Comparison of ENCODE assay signal across 8 mouse cellular contexts in genomic region chr19:45063565-45064292, GRCm38 (mm10). TPM values are rescaled to one million over a fixed set of nuclear protein-coding genes. Genes with fewer than 3 reads are reported as not detected.
DNase-seq lines count a peak whose midpoint lies in the region; ATAC-seq and TF ChIP-seq lines count a peak whose summit lies in the region.

No protein-coding gene starts in this region.

- no peak overlapping the region for H3K27ac ChIP-seq in testis, adult 2 months (ENCODE audit: control insufficient read depth, insufficient read depth, low read depth, low read length)
- H3K27ac ChIP-seq in bone marrow, adult 2 months (ENCODE audit: control insufficient read depth, insufficient read depth, low read depth, low read length, poor library complexity) = no peak overlapping the region
- H3K27ac ChIP-seq in forebrain, embryonic 12.5 days = no peak overlapping the region
- H3K27ac ChIP-seq in kidney, postnatal 0 days = no peak overlapping the region
- no peak overlapping the region for H3K27ac ChIP-seq in stomach, embryonic 14.5 days (ENCODE audit: low read length)
- no peak overlapping the region for H3K27ac ChIP-seq in heart, embryonic 11.5 days (ENCODE audit: low read depth, low read length)

- H3K9me3 ChIP-seq in forebrain, embryonic 12.5 days = no peaks in the 10 kb centered on the region
- no peaks in the 10 kb centered on the region for H3K9me3 ChIP-seq in kidney, postnatal 0 days (replicated peaks; ENCODE audit: low read length)
- H3K9me3 ChIP-seq in stomach, embryonic 14.5 days (ENCODE audit: control insufficient read depth, low read depth, low read length) = no peaks in the 10 kb centered on the region
- no peaks in the 10 kb centered on the region for H3K9me3 ChIP-seq in heart, embryonic 11.5 days (replicated peaks; ENCODE audit: control insufficient read depth, low read length)

- 47% methylated on average over 20 of the region's 20 CpGs for WGBS in bone marrow, adult 2 months
- WGBS in forebrain, embryonic 12.5 days = 40% methylated on average over 19 of the region's 20 CpGs
- WGBS in kidney, postnatal 0 days = 46% methylated on average over 20 of the region's 20 CpGs
- WGBS in stomach, embryonic 14.5 days = 46% methylated on average over 20 of the region's 20 CpGs
- 43% methylated on average over 20 of the region's 20 CpGs for WGBS in heart, embryonic 11.5 days (ENCODE audit: insufficient replicate concordance)

- peak overlapping the region; percentile 36; the same call in 1 of the 2 replicates for H3K9ac ChIP-seq in forebrain, embryonic 12.5 days
- no peak overlapping the region for H3K9ac ChIP-seq in kidney, postnatal 0 days (ENCODE audit: low read depth, low read length)
- H3K9ac ChIP-seq in stomach, embryonic 14.5 days (replicated peaks; ENCODE audit: low read depth, low read length) = no peak overlapping the region
- no peak overlapping the region for H3K9ac ChIP-seq in heart, embryonic 11.5 days (ENCODE audit: low read depth, low read length)

- DNase-seq in testis, postnatal 14 days (ENCODE audit: low spot score) = no peak
- peak; percentile 54 for DNase-seq in kidney, postnatal 0 days (ENCODE audit: low spot score)

- peak overlapping the region; percentile 50 for H3K4me3 ChIP-seq in testis, adult 2 months (ENCODE audit: control insufficient read depth, low read depth, low read length)
- no peak overlapping the region for H3K4me3 ChIP-seq in bone marrow, adult 2 months (replicated peaks; ENCODE audit: control insufficient read depth, low read depth, low read length)
- no peak overlapping the region for H3K4me3 ChIP-seq in forebrain, embryonic 12.5 days (replicated peaks)
- no peak overlapping the region for H3K4me3 ChIP-seq in kidney, postnatal 0 days (replicated peaks; ENCODE audit: low read depth, low read length)
- H3K4me3 ChIP-seq in stomach, embryonic 14.5 days (ENCODE audit: low read depth, low read length) = no peak overlapping the region
- H3K4me3 ChIP-seq in heart, embryonic 11.5 days (ENCODE audit: low read depth, low read length) = no peak overlapping the region

- peaks cover 18% of the 10 kb centered on the region for H3K4me1 ChIP-seq in testis, adult 2 months (ENCODE audit: control insufficient read depth, insufficient read depth, low read length)
- H3K4me1 ChIP-seq in bone marrow, adult 2 months (ENCODE audit: control insufficient read depth, insufficient read depth, low read length) = no peaks in the 10 kb centered on the region
- H3K4me1 ChIP-seq in forebrain, embryonic 12.5 days = peaks cover 15% of the 10 kb centered on the region
- no peaks in the 10 kb centered on the region; the same call in 1 of the 2 replicates for H3K4me1 ChIP-seq in kidney, postnatal 0 days (replicated peaks; ENCODE audit: insufficient read depth, low read length)
- peaks cover 7% of the 10 kb centered on the region; the same call in 1 of the 2 replicates for H3K4me1 ChIP-seq in stomach, embryonic 14.5 days (ENCODE audit: control insufficient read depth, insufficient read depth, low read length)
- H3K4me1 ChIP-seq in heart, embryonic 11.5 days (ENCODE audit: control insufficient read depth, insufficient read depth, low read length) = peaks cover 5% of the 10 kb centered on the region; the same call in 1 of the 2 replicates

- no peaks in the 10 kb centered on the region for H3K36me3 ChIP-seq in testis, adult 2 months (ENCODE audit: control insufficient read depth, insufficient read depth, low read length)
- H3K36me3 ChIP-seq in forebrain, embryonic 12.5 days (replicated peaks) = no peaks in the 10 kb centered on the region
- H3K36me3 ChIP-seq in kidney, postnatal 0 days (ENCODE audit: insufficient read depth, low read length) = no peaks in the 10 kb centered on the region
- no peaks in the 10 kb centered on the region for H3K36me3 ChIP-seq in stomach, embryonic 14.5 days (ENCODE audit: control insufficient read depth, insufficient read depth, low read length)
- no peaks in the 10 kb centered on the region for H3K36me3 ChIP-seq in heart, embryonic 11.5 days (ENCODE audit: control insufficient read depth, insufficient read depth, low read length)

- peak overlapping the region; percentile 30 for H3K4me2 ChIP-seq in forebrain, embryonic 12.5 days
- H3K4me2 ChIP-seq in kidney, postnatal 0 days (ENCODE audit: low read length) = no peak overlapping the region
- no peak overlapping the region for H3K4me2 ChIP-seq in stomach, embryonic 14.5 days (replicated peaks; ENCODE audit: low read depth, low read length)
- H3K4me2 ChIP-seq in heart, embryonic 11.5 days = no peak overlapping the region

- peak; percentile 20; the same call in 1 of the 2 replicates for ATAC-seq in forebrain, embryonic 12.5 days (ENCODE audit: low FRiP score)
- ATAC-seq in kidney, postnatal 0 days (replicated peaks; ENCODE audit: low FRiP score, low read depth) = no peak
- ATAC-seq in megakaryocyte, adult 5-6 weeks (ENCODE audit: poor library complexity, severe bottlenecking) = peak; percentile 90
- ATAC-seq in stomach, embryonic 14.5 days (ENCODE audit: insufficient number of reproducible peaks, insufficient read depth, low FRiP score, low read depth) = peak; percentile 49; the same call in 1 of the 2 replicates
- ATAC-seq in heart, embryonic 11.5 days (replicated peaks; ENCODE audit: insufficient number of reproducible peaks, low FRiP score, low TSS enrichment) = no peak

- no peaks in the 10 kb centered on the region for H3K27me3 ChIP-seq in testis, adult 2 months (ENCODE audit: control insufficient read depth, insufficient read depth, low read length)
- peaks cover 52% of the 10 kb centered on the region for H3K27me3 ChIP-seq in forebrain, embryonic 12.5 days
- H3K27me3 ChIP-seq in kidney, postnatal 0 days (ENCODE audit: insufficient read depth, low read length) = peaks cover 39% of the 10 kb centered on the region
- H3K27me3 ChIP-seq in stomach, embryonic 14.5 days (ENCODE audit: control insufficient read depth, insufficient read depth, low read length) = peaks cover 31% of the 10 kb centered on the region
- peaks cover 50% of the 10 kb centered on the region for H3K27me3 ChIP-seq in heart, embryonic 11.5 days (ENCODE audit: control insufficient read depth, insufficient read depth, low read length)

- TF ChIP-seq POLR2A in testis, adult 2 months (IDR thresholded peaks at IDR 0.05; ENCODE audit: control insufficient read depth, low read depth, low read length) = no peak
- no peak for TF ChIP-seq POLR2A in bone marrow, adult 2 months (IDR thresholded peaks at IDR 0.05; ENCODE audit: borderline replicate concordance, control insufficient read depth, low read depth, low read length)

- peak; percentile 28; the same call in 1 of the 2 replicates for TF ChIP-seq CTCF in testis, adult 2 months (IDR thresholded peaks at IDR 0.05; ENCODE audit: control insufficient read depth, insufficient read depth, insufficient replicate concordance, low read depth, low read length)
- TF ChIP-seq CTCF in bone marrow, adult 2 months (IDR thresholded peaks at IDR 0.05; ENCODE audit: control insufficient read depth, insufficient read depth, low read length) = peak; percentile 72
- TF ChIP-seq CTCF in kidney, postnatal 0 days (IDR thresholded peaks at IDR 0.05; ENCODE audit: low read depth) = peak; percentile 70

RNA-seq across cellular contexts. Expression of gene Kazald1, which starts 11.3 kb away (rescaled TPM):
- 5.3 and 6.1 TPM in 2 replicates for polyA plus RNA-seq in testis, adult 2 months (2012; rRNA removed)
- 1.4 and 2.2 TPM in 2 replicates for polyA plus RNA-seq in bone marrow, adult 2 months (2011; ENCODE audit: insufficient read depth, insufficient read length, low replicate concordance, missing spikeins)
- polyA plus RNA-seq in forebrain, embryonic 12.5 days (2016; fragmentation: Nextera tagmentation; extraction: Ambion mirVana) = 0.86 and 0.95 TPM in 2 replicates
- polyA plus RNA-seq in kidney, postnatal 0 days (2015; fragmentation: Nextera tagmentation; extraction: Ambion mirVana) = 23.6 and 25.0 TPM in 2 replicates
- total RNA-seq in megakaryocyte, adult 5-6 weeks (2015) = 0.23 TPM in 1 of 2 replicates, not detected in the other
- 0.41 TPM in 1 of 2 replicates, not detected in the other for total RNA-seq in megakaryocyte, adult 5-6 weeks (2017)
- polyA plus RNA-seq in stomach, embryonic 14.5 days (2014; fragmentation: Nextera tagmentation; extraction: Ambion mirVana) = 1.3 and 4.7 TPM in 2 replicates
- 2.7 and 2.9 TPM in 2 replicates for polyA plus RNA-seq in heart, embryonic 11.5 days (2014; fragmentation: Nextera tagmentation; extraction: Ambion mirVana)

RNA-seq across cellular contexts. Expression of gene Sfxn3, which starts 16.4 kb away (rescaled TPM):
- polyA plus RNA-seq in testis, adult 2 months (2012; rRNA removed) = 16.3 and 20.7 TPM in 2 replicates
- polyA plus RNA-seq in bone marrow, adult 2 months (2011; ENCODE audit: insufficient read depth, insufficient read length, low replicate concordance, missing spikeins) = 8.1 and 13.5 TPM in 2 replicates
- polyA plus RNA-seq in forebrain, embryonic 12.5 days (2016; fragmentation: Nextera tagmentation; extraction: Ambion mirVana) = 30.3 and 30.4 TPM in 2 replicates
- 28.4 and 29.0 TPM in 2 replicates for polyA plus RNA-seq in kidney, postnatal 0 days (2015; fragmentation: Nextera tagmentation; extraction: Ambion mirVana)
- 36.9 and 40.7 TPM in 2 replicates for total RNA-seq in megakaryocyte, adult 5-6 weeks (2015)
- total RNA-seq in megakaryocyte, adult 5-6 weeks (2017) = 9.4 and 10.0 TPM in 2 replicates
- 28.8 and 34.5 TPM in 2 replicates for polyA plus RNA-seq in stomach, embryonic 14.5 days (2014; fragmentation: Nextera tagmentation; extraction: Ambion mirVana)
- 16.0 and 18.8 TPM in 2 replicates for polyA plus RNA-seq in heart, embryonic 11.5 days (2014; fragmentation: Nextera tagmentation; extraction: Ambion mirVana)

RNA-seq across cellular contexts. Expression of gene Pdzd7, which starts 18.2 kb away (rescaled TPM):
- 1.0 and 1.1 TPM in 2 replicates for polyA plus RNA-seq in testis, adult 2 months (2012; rRNA removed)
- polyA plus RNA-seq in bone marrow, adult 2 months (2011; ENCODE audit: insufficient read depth, insufficient read length, low replicate concordance, missing spikeins) = not detected in 2 replicates
- polyA plus RNA-seq in forebrain, embryonic 12.5 days (2016; fragmentation: Nextera tagmentation; extraction: Ambion mirVana) = 0.45 and 0.50 TPM in 2 replicates
- polyA plus RNA-seq in kidney, postnatal 0 days (2015; fragmentation: Nextera tagmentation; extraction: Ambion mirVana) = 0.43 and 0.80 TPM in 2 replicates
- not detected in 2 replicates for total RNA-seq in megakaryocyte, adult 5-6 weeks (2015)
- not detected in 2 replicates for total RNA-seq in megakaryocyte, adult 5-6 weeks (2017)
- 0.62 TPM in 2 replicates for polyA plus RNA-seq in stomach, embryonic 14.5 days (2014; fragmentation: Nextera tagmentation; extraction: Ambion mirVana)
- polyA plus RNA-seq in heart, embryonic 11.5 days (2014; fragmentation: Nextera tagmentation; extraction: Ambion mirVana) = 0.21 TPM in 1 of 2 replicates, not detected in the other

RNA-seq across cellular contexts. Expression of gene Lzts2, which starts 49.5 kb away (rescaled TPM):
- 36.2 and 42.3 TPM in 2 replicates for polyA plus RNA-seq in testis, adult 2 months (2012; rRNA removed)
- 3.1 and 11.2 TPM in 2 replicates for polyA plus RNA-seq in bone marrow, adult 2 months (2011; ENCODE audit: insufficient read depth, insufficient read length, low replicate concordance, missing spikeins)
- polyA plus RNA-seq in forebrain, embryonic 12.5 days (2016; fragmentation: Nextera tagmentation; extraction: Ambion mirVana) = 48.7 and 51.4 TPM in 2 replicates
- 58.6 and 69.5 TPM in 2 replicates for polyA plus RNA-seq in kidney, postnatal 0 days (2015; fragmentation: Nextera tagmentation; extraction: Ambion mirVana)
- 0.32 and 0.36 TPM in 2 replicates for total RNA-seq in megakaryocyte, adult 5-6 weeks (2015)
- total RNA-seq in megakaryocyte, adult 5-6 weeks (2017) = 0.37 and 0.51 TPM in 2 replicates
- 52.5 and 56.0 TPM in 2 replicates for polyA plus RNA-seq in stomach, embryonic 14.5 days (2014; fragmentation: Nextera tagmentation; extraction: Ambion mirVana)
- polyA plus RNA-seq in heart, embryonic 11.5 days (2014; fragmentation: Nextera tagmentation; extraction: Ambion mirVana) = 35.3 and 38.4 TPM in 2 replicates

RNA-seq across cellular contexts. Expression of gene Mrpl43, which starts 57.5 kb away (rescaled TPM):
- 43.4 and 46.8 TPM in 2 replicates for polyA plus RNA-seq in testis, adult 2 months (2012; rRNA removed)
- 18.7 and 23.9 TPM in 2 replicates for polyA plus RNA-seq in bone marrow, adult 2 months (2011; ENCODE audit: insufficient read depth, insufficient read length, low replicate concordance, missing spikeins)
- polyA plus RNA-seq in forebrain, embryonic 12.5 days (2016; fragmentation: Nextera tagmentation; extraction: Ambion mirVana) = 71.0 and 75.8 TPM in 2 replicates
- 78.9 and 79.9 TPM in 2 replicates for polyA plus RNA-seq in kidney, postnatal 0 days (2015; fragmentation: Nextera tagmentation; extraction: Ambion mirVana)
- total RNA-seq in megakaryocyte, adult 5-6 weeks (2015) = 35.9 and 47.9 TPM in 2 replicates
- total RNA-seq in megakaryocyte, adult 5-6 weeks (2017) = 25.3 and 29.3 TPM in 2 replicates
- polyA plus RNA-seq in stomach, embryonic 14.5 days (2014; fragmentation: Nextera tagmentation; extraction: Ambion mirVana) = 60.1 and 60.4 TPM in 2 replicates
- polyA plus RNA-seq in heart, embryonic 11.5 days (2014; fragmentation: Nextera tagmentation; extraction: Ambion mirVana) = 63.0 and 64.3 TPM in 2 replicates

Comparison
In these comparisons a context has a peak if more than half of its experiments do, and no peak if none do; other contexts are left out.
1. ATAC-seq: peak in forebrain, embryonic 12.5 days (single experiment), megakaryocyte, adult 5-6 weeks (single experiment) and stomach, embryonic 14.5 days (single experiment); none in kidney, postnatal 0 days (single experiment) and heart, embryonic 11.5 days (single experiment).
2. Peak in every context shown above with its lines, with median percentiles within 50 percentile points of each other: CTCF ChIP-seq.